In the genomic region with DNA sequence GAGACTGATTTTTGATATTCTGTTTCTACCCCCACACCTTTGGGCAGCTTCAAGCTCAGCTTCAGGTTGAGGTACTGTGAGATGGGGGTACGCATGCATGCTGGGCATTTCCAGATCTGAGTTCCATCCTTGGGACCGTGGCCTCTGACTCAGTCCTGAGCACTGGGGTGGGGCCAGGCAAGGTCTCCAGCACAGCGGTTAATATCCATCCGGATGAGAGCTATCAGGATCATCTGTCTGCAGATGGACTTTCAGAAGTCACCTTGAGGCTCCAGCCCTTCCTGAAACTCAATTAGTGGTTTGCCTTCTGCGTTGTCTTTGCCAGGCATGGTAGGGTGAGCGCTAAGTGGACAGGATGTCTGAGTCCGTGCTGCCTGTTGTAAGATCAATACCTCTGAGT, we compare ENCODE assay signal across 20 mouse cellular contexts. TPM values are rescaled to one million over a fixed set of nuclear protein-coding genes. Genes with fewer than 3 reads are reported as not detected.
"Had no signal": no experiment of that assay in that cellular context is flagged by ENCODE, and none has a peak within 500 bp of the region (broad histone marks: within the 10 kb centered on the region; RNA-seq: fewer than 3 reads in every experiment).

No protein-coding gene starts in this region.

- H3K4me1 ChIP-seq: midbrain, embryonic 10.5 days; midbrain, embryonic 12.5 days; neural tube, embryonic 13.5 days; neural tube, embryonic 15.5 days; stomach, embryonic 15.5 days had no signal

- H3K36me3 ChIP-seq: midbrain, embryonic 12.5 days; neural tube, embryonic 13.5 days; neural tube, embryonic 15.5 days; stomach, embryonic 15.5 days had no signal

- H3K27ac ChIP-seq: midbrain, embryonic 10.5 days; midbrain, embryonic 12.5 days; neural tube, embryonic 13.5 days; neural tube, embryonic 15.5 days; stomach, embryonic 15.5 days; stomach, postnatal 0 days had no signal

- DNase-seq: lung, embryonic 14.5 days; lung, postnatal 10 days; lung, postnatal 4 days; midbrain, embryonic 14.5 days; retina, postnatal 1 day; right cerebral cortex, adult 18-20 months; right cerebral cortex, postnatal 25 days; right cerebral cortex, postnatal 4 days; thymus, adult 2 months; thymus, postnatal 25 days; thymus, postnatal 4 days had no signal

- H3K4me3 ChIP-seq: midbrain, embryonic 10.5 days; midbrain, embryonic 12.5 days; myocyte; neural tube, embryonic 13.5 days; neural tube, embryonic 15.5 days; stomach, embryonic 15.5 days had no signal

- H3K27me3 ChIP-seq: midbrain, embryonic 12.5 days; neural tube, embryonic 13.5 days; neural tube, embryonic 15.5 days; stomach, embryonic 15.5 days had no signal

- ATAC-seq: midbrain, embryonic 16.5 days had no signal

RNA-seq across cellular contexts. Expression of a gene that starts 41.8 kb away (rescaled TPM):
- total RNA-seq: megakaryocyte, adult 5-6 weeks had no signal
